Mouse (Mus musculus): Measurements from ENCODE around the gene Lce1f. TPM values are rescaled to one million over a fixed set of nuclear protein-coding genes. Genes with fewer than 3 reads are reported as not detected.

Gene Lce1f
- polyA plus RNA-seq, 1 experiment, result not detected

DNA sequence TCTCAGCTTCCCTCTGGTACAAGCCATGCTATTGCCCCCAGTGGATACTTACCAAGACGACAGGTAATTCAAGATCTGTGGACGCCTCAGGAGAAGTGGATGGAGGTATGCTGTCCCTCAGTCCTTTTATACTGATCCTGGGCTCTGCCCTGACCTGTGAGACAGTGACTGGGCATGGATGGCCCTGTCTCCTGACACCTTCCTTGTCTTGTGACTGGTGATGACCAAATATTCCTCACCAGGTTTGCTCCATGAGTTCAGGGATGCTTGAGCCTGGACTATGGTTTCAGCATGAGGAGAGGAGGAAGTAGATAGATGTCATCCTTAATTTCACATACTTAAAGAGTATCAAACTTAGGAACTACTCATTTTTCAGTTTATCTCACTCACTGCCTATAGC, 33.0 kb downstream of the Lce1f start, which contains the start of gene Lce1d:
Gene Lce1d, minus strand, starts transcription at position 101 of the 400 bp plus-strand sequence.
- H3K4me3 ChIP-seq (ENCODE audit: insufficient read depth, low read length), result no peak within 1 kb of the TSS
- H3K4me1 ChIP-seq (ENCODE audit: control insufficient read depth, insufficient read depth, low read length), result no peaks in the 10 kb centered on the region
- H3K27ac ChIP-seq (ENCODE audit: insufficient read depth, low read length), result no peak within 1 kb of the TSS
- TF ChIP-seq CTCF (IDR thresholded peaks at IDR 0.05; ENCODE audit: extremely low read depth, insufficient read depth, low read length), result no peak
- TF ChIP-seq POLR2A (IDR thresholded peaks at IDR 0.05; ENCODE audit: extremely low read depth, insufficient read depth, low read length), result no peak

DNA sequence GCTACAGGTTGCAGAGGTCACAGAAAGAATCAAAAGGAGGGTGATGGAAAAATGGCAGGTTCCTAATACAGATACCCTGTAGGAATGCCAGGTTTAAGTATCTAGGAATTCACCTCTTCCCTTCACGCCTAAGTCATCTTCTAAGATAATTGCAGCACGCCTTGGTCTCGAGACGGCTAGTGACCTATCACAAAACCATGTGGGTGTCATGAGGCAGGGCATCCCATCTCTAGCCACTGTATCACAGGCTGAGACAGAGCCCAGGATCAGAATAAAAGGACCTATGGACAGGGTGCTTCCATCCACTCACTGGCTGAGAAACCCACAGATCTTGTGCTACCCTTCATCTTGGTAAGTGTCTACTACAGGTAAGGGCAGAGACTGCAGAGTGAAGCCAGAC, 41.2 kb downstream of the Lce1f start, which contains the start of gene Lce1c:
Gene Lce1c, plus strand, starts transcription at position 301 of the 400 bp plus-strand sequence.
- Histone ChIP-seq H3K4me3 (ENCODE audit: insufficient read depth, low read length) (no peak within 1 kb of the TSS), H3K4me1 (ENCODE audit: control insufficient read depth, insufficient read depth, low read length) (no peaks in the 10 kb centered on the region), H3K27ac (ENCODE audit: insufficient read depth, low read length) (no peak within 1 kb of the TSS)
- no peak for TF ChIP-seq CTCF (IDR thresholded peaks at IDR 0.05; ENCODE audit: extremely low read depth, insufficient read depth, low read length)
- no peak for TF ChIP-seq POLR2A (IDR thresholded peaks at IDR 0.05; ENCODE audit: extremely low read depth, insufficient read depth, low read length)

- no peak within 1 kb of the TSS for H3K4me3 ChIP-seq (ENCODE audit: insufficient read depth, low read length)
- TF ChIP-seq CTCF (IDR thresholded peaks at IDR 0.05; ENCODE audit: extremely low read depth, insufficient read depth, low read length) (no peak), POLR2A (IDR thresholded peaks at IDR 0.05; ENCODE audit: extremely low read depth, insufficient read depth, low read length) (no peak)
- H3K27ac ChIP-seq (ENCODE audit: insufficient read depth, low read length), result no peak within 1 kb of the TSS
- H3K4me1 ChIP-seq (ENCODE audit: control insufficient read depth, insufficient read depth, low read length), result no peaks in the 10 kb centered on the region
These were observed 49.9 kb downstream of the Lce1f start, which contains the start of gene Lce1a2 for GRCm38 (mm10) chr3:92670215-92670614. Gene Lce1a2, minus strand, starts transcription at chr3:92670315.

Other genes starting within 250 kb of the Lce1f start
- gene Sprr1a, start 234.5 kb downstream of the Lce1f start, polyA plus RNA-seq (2012; rRNA removed), result 0.26 and 0.42 TPM in 2 replicates
- not detected in 2 replicates for gene Sprr4, start 219.9 kb downstream of the Lce1f start, polyA plus RNA-seq (2012; rRNA removed)
- gene 2310046K23Rik, start 185.8 kb downstream of the Lce1f start, polyA plus RNA-seq (2012; rRNA removed), result not detected in 2 replicates
- gene Ivl, start 146.6 kb downstream of the Lce1f start, polyA plus RNA-seq (2012; rRNA removed), result not detected in 2 replicates
- gene Smcp, start 131.4 kb downstream of the Lce1f start, polyA plus RNA-seq (2012; rRNA removed), result not detected in 2 replicates
- gene 2210017I01Rik, start 112.9 kb downstream of the Lce1f start, polyA plus RNA-seq (2012; rRNA removed), result not detected in 2 replicates
- gene Lce6a, start 98.7 kb downstream of the Lce1f start, polyA plus RNA-seq (2012; rRNA removed), result not detected in 2 replicates
- not detected in 2 replicates for gene Lce1a1, start 72.0 kb downstream of the Lce1f start, polyA plus RNA-seq (2012; rRNA removed)
- gene Lce1b, start 63.4 kb downstream of the Lce1f start, polyA plus RNA-seq (2012; rRNA removed), result not detected in 2 replicates
- gene Lce1a2, start 50.0 kb downstream of the Lce1f start, polyA plus RNA-seq (2012; rRNA removed), result not detected in 2 replicates
- not detected in 2 replicates for gene Lce1c, start 41.1 kb downstream of the Lce1f start, polyA plus RNA-seq (2012; rRNA removed)
- gene Lce1d, start 33.1 kb downstream of the Lce1f start, polyA plus RNA-seq (2012; rRNA removed), result not detected in 2 replicates
- not detected in 2 replicates for gene Lce1e, start 11.3 kb downstream of the Lce1f start, polyA plus RNA-seq (2012; rRNA removed)
- gene Gm38119, start 18.7 kb upstream of the Lce1f start, polyA plus RNA-seq (2012; rRNA removed), result not detected in 2 replicates
- gene Lce1g, start 32.0 kb upstream of the Lce1f start, polyA plus RNA-seq (2012; rRNA removed), result not detected in 2 replicates
- gene Lce1h, start 44.7 kb upstream of the Lce1f start, polyA plus RNA-seq (2012; rRNA removed), result not detected in 2 replicates
- not detected in 2 replicates for gene Lce1i, start 58.5 kb upstream of the Lce1f start, polyA plus RNA-seq (2012; rRNA removed)
- not detected in 2 replicates for gene Lce1j, start 70.2 kb upstream of the Lce1f start, polyA plus RNA-seq (2012; rRNA removed)
- not detected in 2 replicates for gene Lce1k, start 87.5 kb upstream of the Lce1f start, polyA plus RNA-seq (2012; rRNA removed)
- not detected in 2 replicates for gene Kprp, start 106.9 kb upstream of the Lce1f start, polyA plus RNA-seq (2012; rRNA removed)
- gene Lce1l, start 130.9 kb upstream of the Lce1f start, polyA plus RNA-seq (2012; rRNA removed), result not detected in 2 replicates
- not detected in 2 replicates for gene 2310050C09Rik, start 149.9 kb upstream of the Lce1f start, polyA plus RNA-seq (2012; rRNA removed)
- gene Lce3a, start 205.9 kb upstream of the Lce1f start, polyA plus RNA-seq (2012; rRNA removed), result not detected in 2 replicates
- not detected in 2 replicates for gene Lce3b, start 212.6 kb upstream of the Lce1f start, polyA plus RNA-seq (2012; rRNA removed)
- gene Lce3c, start 224.1 kb upstream of the Lce1f start, polyA plus RNA-seq (2012; rRNA removed), result not detected in 2 replicates
- gene Lce3d, start 237.0 kb upstream of the Lce1f start, polyA plus RNA-seq (2012; rRNA removed), result not detected in 2 replicates
- not detected in 2 replicates for gene Lce3e, start 246.7 kb upstream of the Lce1f start, polyA plus RNA-seq (2012; rRNA removed)